Mouse (Mus musculus) thymus, adult 18-20 months (tissue): ENCODE measurements around the gene Eml5.

Experiments used
- DNase-seq, 2 experiments: peaks; one replicate each; pipeline ENCODE4 v3.0.0; 2022; ENCODE audit warnings: mixed read lengths in 2 of 2

The Eml5 gene

GRCm38 (mm10) chr12:98900881-98901801 lies at the start of gene Eml5:
TSS of gene Eml5 (minus strand) at chr12:98901484.
- DNase-seq: peak; percentile 68 to 75

- no peak for DNase-seq
Observed at GRCm38 (mm10) chr12:98932856-98933255, 31.6 kb upstream of the Eml5 start.

GRCm38 (mm10) chr12:98932441-98932840 lies 31.2 kb upstream of the Eml5 start:
- no peak for DNase-seq

- no peak for DNase-seq
Observed at GRCm38 (mm10) chr12:98931174-98931573, 29.9 kb upstream of the Eml5 start.

- DNase-seq: peak; percentile 49 to 65
Observed at GRCm38 (mm10) chr12:98920194-98920991, 19.1 kb upstream of the Eml5 start, which contains the start of gene Ttc8. TSS of gene Ttc8 (plus strand) at chr12:98920574.

- no peak for DNase-seq
Observed at GRCm38 (mm10) chr12:98910096-98910495, 8.8 kb upstream of the Eml5 start.

- no peak for DNase-seq
Observed at GRCm38 (mm10) chr12:98905466-98905865, 4.2 kb upstream of the Eml5 start.

- no peak for DNase-seq
Observed at GRCm38 (mm10) chr12:98900341-98900880, 873 bp downstream of the Eml5 start.

GRCm38 (mm10) chr12:98899676-98900075 lies 1.6 kb downstream of the Eml5 start:
- no peak for DNase-seq

- DNase-seq: no peak
Observed at GRCm38 (mm10) chr12:98896761-98897160, 4.5 kb downstream of the Eml5 start.

GRCm38 (mm10) chr12:98884515-98884914 lies 16.8 kb downstream of the Eml5 start:
- DNase-seq: no peak

- DNase-seq: no peak
Observed at GRCm38 (mm10) chr12:98881796-98882195, 19.5 kb downstream of the Eml5 start.

- DNase-seq: no peak
Observed at GRCm38 (mm10) chr12:98878693-98879092, 22.6 kb downstream of the Eml5 start.

- no peak for DNase-seq
Observed at GRCm38 (mm10) chr12:98875216-98875615, 26.1 kb downstream of the Eml5 start.

GRCm38 (mm10) chr12:98872836-98873235 lies 28.4 kb downstream of the Eml5 start:
- DNase-seq: no peak

GRCm38 (mm10) chr12:98863436-98863835 lies 37.8 kb downstream of the Eml5 start:
- DNase-seq: no peak

- DNase-seq: no peak
Observed at GRCm38 (mm10) chr12:98860316-98860715, 41.0 kb downstream of the Eml5 start.

GRCm38 (mm10) chr12:98850767-98851166 lies 50.5 kb downstream of the Eml5 start:
- peak; percentile 9 to 26 for DNase-seq

- DNase-seq: no peak
Observed at GRCm38 (mm10) chr12:98844774-98845173, 56.5 kb downstream of the Eml5 start.

- DNase-seq: no peak
Observed at GRCm38 (mm10) chr12:98840135-98840534, 61.1 kb downstream of the Eml5 start.

- no peak for DNase-seq
Observed at GRCm38 (mm10) chr12:98837940-98838339, 63.3 kb downstream of the Eml5 start.

- DNase-seq: no peak
Observed at GRCm38 (mm10) chr12:98835466-98835865, 65.8 kb downstream of the Eml5 start.

- DNase-seq: no peak
Observed at GRCm38 (mm10) chr12:98834879-98835278, 66.4 kb downstream of the Eml5 start.
